Mouse (Mus musculus) olfactory bulb, adult 2 months (tissue): ENCODE measurements at regions not wholly inside any gene's neighbourhood (a gene's known extent, or its start where the extent isn't known, plus 50 kb on each side); places are given as distances from the start of the nearest gene placed in this dataset.

Experiments used
- CTCF ChIP-seq: fragments of 200-500 bp; IDR thresholded peaks from 2 replicates; pipeline ENCODE4 v1.5.1; 2012; ENCODE audit warnings: low read depth, mild to moderate bottlenecking, low read length, moderate library complexity; ENCODE audit not compliant: insufficient read depth
- POLR2A ChIP-seq: fragments of 200-500 bp; IDR thresholded peaks from 2 replicates; pipeline ENCODE4 v1.6.1; 2012; ENCODE audit warnings: mild to moderate bottlenecking, low read depth, low read length, moderate library complexity; ENCODE audit not compliant: insufficient read depth

DNA sequence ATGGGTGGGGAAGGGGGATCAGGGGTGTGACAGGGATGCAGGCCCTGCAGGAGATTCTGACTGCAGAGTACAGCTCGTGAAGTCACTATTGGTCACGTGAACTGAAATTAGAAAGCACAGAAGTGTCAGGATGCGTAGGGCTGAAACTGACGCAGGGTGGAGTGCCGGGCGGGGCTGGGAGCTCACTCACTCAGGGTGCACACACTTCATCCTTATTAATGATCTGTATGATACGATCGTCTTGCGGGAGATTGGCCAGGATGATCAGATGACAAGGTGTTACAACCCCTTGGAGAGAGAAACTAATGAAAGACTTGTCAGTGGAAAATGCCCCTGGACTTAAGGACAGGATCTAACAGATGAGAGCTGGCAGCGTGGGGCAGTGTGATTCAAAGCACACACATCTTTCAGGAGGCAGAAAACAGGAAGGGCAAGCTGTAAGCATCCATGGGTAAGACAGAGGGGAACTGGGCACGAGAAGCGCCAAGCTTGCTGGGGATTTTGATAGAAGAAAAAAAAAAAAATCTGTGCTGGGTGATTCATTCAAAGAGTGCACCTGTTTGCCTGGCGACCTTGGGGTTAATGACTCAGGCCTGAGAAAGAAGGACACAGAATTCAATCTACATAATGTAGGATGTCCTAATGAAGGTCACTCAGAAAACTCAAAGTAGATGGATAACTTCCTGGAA lies 282.5 kb downstream of the Tbc1d1 start:
- no peak for TF ChIP-seq CTCF
- TF ChIP-seq POLR2A, result no peak
